17 mouse cellular contexts compared by ENCODE assay signal in the genomic region with DNA sequence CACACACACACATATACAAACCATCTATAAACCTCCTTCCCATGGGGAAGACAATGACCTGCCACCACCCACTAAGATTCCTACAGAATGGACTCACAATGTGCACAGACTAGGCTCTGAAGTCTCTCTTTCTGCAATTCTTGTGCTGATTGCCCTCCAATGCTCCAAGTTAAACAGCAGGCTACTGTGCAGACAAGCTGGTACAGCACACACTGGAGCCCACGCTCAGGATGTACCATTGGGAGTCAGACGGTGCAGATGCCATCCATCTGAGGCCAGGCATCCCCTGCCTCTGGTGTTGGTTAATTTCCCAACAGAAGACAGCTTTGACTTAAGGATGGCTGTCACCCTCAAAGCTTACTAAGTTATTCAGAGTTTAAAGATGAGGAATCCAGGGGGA.
DNase-seq lines count a peak whose midpoint lies in the region; ATAC-seq and TF ChIP-seq lines count a peak whose summit lies in the region.
"Had no signal": no experiment of that assay in that cellular context is flagged by ENCODE, and none has a peak within 500 bp of the region (broad histone marks: within the 10 kb centered on the region; RNA-seq: fewer than 3 reads in every experiment).

No protein-coding gene starts in this region.

- no peak for DNase-seq in frontal cortex, postnatal 25 days (ENCODE audit: low spot score in 2 of 2)
- peak; percentile 69 for DNase-seq in brain, adult 2 months (ENCODE audit: low read depth, low spot score)
- no peak for DNase-seq in limb, embryonic 10.5 days (ENCODE audit: low spot score)
- DNase-seq in cerebellum, adult 8-10 months = no peak
- no peak for DNase-seq in hindbrain, postnatal 0 days (ENCODE audit: low spot score)
- no peak for DNase-seq in hindbrain, embryonic 11.5 days (ENCODE audit: low spot score)
- DNase-seq: adrenal gland, postnatal 25 days; cerebellum, postnatal 14 days; right cerebral cortex, postnatal 14 days; thymus, postnatal 4 days had no signal

- H3K4me2 ChIP-seq in intestine, embryonic 16.5 days (ENCODE audit: low read depth, low read length) = no peak overlapping the region
- H3K4me2 ChIP-seq in hindbrain, postnatal 0 days (ENCODE audit: low read depth, low read length) = no peak overlapping the region
- H3K4me2 ChIP-seq in hindbrain, embryonic 11.5 days (replicated peaks; ENCODE audit: low read depth, low read length) = no peak overlapping the region

- TF ChIP-seq CTCF in hindbrain, postnatal 0 days (IDR thresholded peaks at IDR 0.05; ENCODE audit: low read depth) = no peak

- no peaks in the 10 kb centered on the region for H3K9me3 ChIP-seq in intestine, embryonic 16.5 days (ENCODE audit: control insufficient read depth, low read length)
- H3K9me3 ChIP-seq in limb, embryonic 10.5 days (replicated peaks) = no peaks in the 10 kb centered on the region
- H3K9me3 ChIP-seq in hindbrain, postnatal 0 days (ENCODE audit: low read length) = no peaks in the 10 kb centered on the region
- no peaks in the 10 kb centered on the region for H3K9me3 ChIP-seq in hindbrain, embryonic 11.5 days (ENCODE audit: control insufficient read depth, low read length)
- H3K9me3 ChIP-seq: heart, embryonic 13.5 days; hindbrain, embryonic 10.5 days; limb, embryonic 12.5 days; midbrain, embryonic 13.5 days had no signal

- ATAC-seq in frontal cortex, adult (ENCODE audit: low TSS enrichment) = peak; percentile 2; the same call in 1 of the 2 replicates
- ATAC-seq in intestine, embryonic 16.5 days = no peak
- no peak for ATAC-seq in hindbrain, postnatal 0 days
- ATAC-seq in hindbrain, embryonic 11.5 days (ENCODE audit: low FRiP score) = no peak
- ATAC-seq: midbrain, embryonic 13.5 days had no signal

- H3K27ac ChIP-seq in intestine, embryonic 16.5 days (ENCODE audit: low read length) = peak overlapping the region; percentile 78
- peak overlapping the region; percentile 97; the same call in 1 of the 2 replicates for H3K27ac ChIP-seq in limb, embryonic 10.5 days
- H3K27ac ChIP-seq in hindbrain, postnatal 0 days = no peak overlapping the region
- H3K27ac ChIP-seq in hindbrain, embryonic 11.5 days (ENCODE audit: low read depth, low read length) = no peak overlapping the region
- H3K27ac ChIP-seq: hindbrain, embryonic 10.5 days; macrophage; midbrain, embryonic 13.5 days had no signal

- 81% methylated on average over 2 of the region's 2 CpGs for WGBS in intestine, embryonic 16.5 days
- WGBS in limb, embryonic 10.5 days = 89% methylated on average over 2 of the region's 2 CpGs
- WGBS in hindbrain, postnatal 0 days = 55% methylated on average over 2 of the region's 2 CpGs
- WGBS in hindbrain, embryonic 11.5 days = 76% methylated on average over 2 of the region's 2 CpGs

- peaks cover 50% of the 10 kb centered on the region for H3K4me1 ChIP-seq in intestine, embryonic 16.5 days (ENCODE audit: control insufficient read depth, insufficient read depth, low read length)
- H3K4me1 ChIP-seq in limb, embryonic 10.5 days = peaks cover 50% of the 10 kb centered on the region
- H3K4me1 ChIP-seq in hindbrain, postnatal 0 days (ENCODE audit: insufficient read depth, low read length) = peaks cover 24% of the 10 kb centered on the region
- H3K4me1 ChIP-seq in hindbrain, embryonic 11.5 days (replicated peaks; ENCODE audit: control insufficient read depth, insufficient read depth, low read length) = no peaks in the 10 kb centered on the region; the same call in 1 of the 2 replicates

- H3K27me3 ChIP-seq in intestine, embryonic 16.5 days (replicated peaks; ENCODE audit: control insufficient read depth, insufficient read depth, low read length) = no peaks in the 10 kb centered on the region
- H3K27me3 ChIP-seq in limb, embryonic 10.5 days (ENCODE audit: low read depth, poor library complexity, severe bottlenecking) = peaks cover 40% of the 10 kb centered on the region
- H3K27me3 ChIP-seq in hindbrain, postnatal 0 days (ENCODE audit: insufficient read depth, low read length) = 0 out of 2 replicates have a peak, but pooled peaks cover 4% of the 10 kb centered on the region
- H3K27me3 ChIP-seq in hindbrain, embryonic 11.5 days (ENCODE audit: control insufficient read depth, insufficient read depth, low read length) = peaks cover 31% of the 10 kb centered on the region

- no peak overlapping the region for H3K4me3 ChIP-seq in intestine, embryonic 16.5 days (ENCODE audit: low read length)
- no peak overlapping the region for H3K4me3 ChIP-seq in limb, embryonic 10.5 days
- no peak overlapping the region for H3K4me3 ChIP-seq in hindbrain, postnatal 0 days (ENCODE audit: low read length)
- no peak overlapping the region for H3K4me3 ChIP-seq in hindbrain, embryonic 11.5 days (ENCODE audit: low read depth, low read length)
- H3K4me3 ChIP-seq: heart, embryonic 13.5 days; hindbrain, embryonic 10.5 days; limb, embryonic 12.5 days; midbrain, embryonic 13.5 days had no signal

- peak overlapping the region; percentile 28; the same call in 1 of the 2 replicates for H3K9ac ChIP-seq in intestine, embryonic 16.5 days (ENCODE audit: low read depth, low read length)
- H3K9ac ChIP-seq in hindbrain, postnatal 0 days (replicated peaks; ENCODE audit: low read length) = no peak overlapping the region
- H3K9ac ChIP-seq in hindbrain, embryonic 11.5 days (ENCODE audit: low read depth, low read length) = no peak overlapping the region
- H3K9ac ChIP-seq: limb, embryonic 12.5 days; midbrain, embryonic 13.5 days had no signal

- no peaks in the 10 kb centered on the region for H3K36me3 ChIP-seq in intestine, embryonic 16.5 days (ENCODE audit: control insufficient read depth, insufficient read depth, low read length)
- H3K36me3 ChIP-seq in limb, embryonic 10.5 days = no peaks in the 10 kb centered on the region
- no peaks in the 10 kb centered on the region for H3K36me3 ChIP-seq in hindbrain, postnatal 0 days (ENCODE audit: insufficient read depth, low read length)
- no peaks in the 10 kb centered on the region for H3K36me3 ChIP-seq in hindbrain, embryonic 11.5 days (ENCODE audit: control insufficient read depth, insufficient read depth, low read length)
- H3K36me3 ChIP-seq: heart, embryonic 13.5 days; hindbrain, embryonic 10.5 days; limb, embryonic 12.5 days; midbrain, embryonic 13.5 days had no signal

Comparison
In these comparisons a context has a peak if more than half of its experiments do, and no peak if none do; other contexts are left out.
1. H3K27ac ChIP-seq: peak in intestine, embryonic 16.5 days (single experiment) and limb, embryonic 10.5 days (single experiment); none in hindbrain, postnatal 0 days (single experiment) and hindbrain, embryonic 11.5 days (single experiment).